Mouse (Mus musculus) hematopoietic multipotent progenitor cell, adult 10-12 weeks (in vitro differentiated cells): ENCODE data around the gene Syce2. TPM values are rescaled to one million over a fixed set of nuclear protein-coding genes. Genes with fewer than 3 reads are reported as not detected.

Experiments
- polyA plus RNA-seq: library from polyadenylated mRNA; stranded (reverse); fragments of >175 nt; gene quantifications from 2 replicates; pipeline ENCODE4 v1.2.3, GENCODE M21; 2012; ENCODE audit warnings: low replicate concordance

Syce2 gene
- 12.7 and 13.2 TPM in 2 replicates for polyA plus RNA-seq

DNA sequence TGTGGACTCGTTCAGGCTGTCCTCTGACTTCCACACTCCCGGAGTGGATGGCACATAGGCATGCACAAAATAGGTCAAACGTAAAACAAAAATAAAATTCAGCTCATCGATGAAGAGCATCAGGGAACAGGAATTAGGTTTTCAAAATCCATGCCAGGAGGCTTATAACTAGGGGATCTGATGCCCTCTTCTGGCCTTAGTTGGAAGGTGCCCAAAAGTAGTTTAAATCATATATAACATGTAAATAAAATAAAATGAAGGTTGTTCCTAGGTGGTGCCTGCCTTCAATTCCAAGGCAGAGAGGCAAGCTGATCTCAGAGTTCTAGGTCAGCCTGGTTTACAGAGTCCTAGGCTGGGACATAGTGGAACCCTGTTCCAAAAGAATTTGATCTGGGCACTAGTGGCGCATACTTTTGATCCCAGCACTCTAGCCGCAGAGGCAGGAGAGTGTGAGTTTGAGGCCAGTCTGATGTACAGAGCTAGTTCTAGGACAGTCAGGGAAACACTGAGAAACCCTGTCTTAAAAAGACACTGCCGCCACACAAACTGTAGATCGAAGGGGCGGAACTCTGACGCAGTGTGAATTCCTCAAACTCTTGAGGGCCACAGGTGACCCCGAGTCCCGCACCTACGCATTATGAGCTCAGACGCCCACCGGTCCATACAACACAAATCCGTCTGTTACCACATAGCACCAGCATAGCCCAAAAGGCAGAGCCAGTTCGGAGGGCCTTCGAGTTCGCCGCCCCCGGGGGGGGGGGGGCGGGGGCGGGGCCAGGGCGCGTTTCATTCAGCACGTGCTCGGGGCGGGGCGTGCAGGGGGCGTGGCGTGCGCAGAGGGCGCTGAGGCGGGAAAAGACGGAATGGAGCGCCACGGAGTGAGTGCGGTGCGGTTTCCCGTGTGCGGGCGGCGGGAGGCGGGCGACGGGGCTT is at the start of gene Syce2:
TSS of gene Syce2 (plus strand) at position 736 of the 933 bp plus-strand sequence.

GRCm38 (mm10) chr8:84822723-84823122 is 49.2 kb upstream of the Syce2 start, which contains the start of gene Dand5:
Gene Dand5 (minus strand): TSS chr8:84822823.

GRCm38 (mm10) chr8:84831490-84831889 is 40.4 kb upstream of the Syce2 start, which contains the start of gene Gadd45gip1:
Gene Gadd45gip1 (plus strand): TSS chr8:84831522.

GRCm38 (mm10) chr8:84840248-84840999 is 31.5 kb upstream of the Syce2 start, which contains the start of gene Rad23a:
Gene Rad23a (minus strand): TSS chr8:84840665.

DNA sequence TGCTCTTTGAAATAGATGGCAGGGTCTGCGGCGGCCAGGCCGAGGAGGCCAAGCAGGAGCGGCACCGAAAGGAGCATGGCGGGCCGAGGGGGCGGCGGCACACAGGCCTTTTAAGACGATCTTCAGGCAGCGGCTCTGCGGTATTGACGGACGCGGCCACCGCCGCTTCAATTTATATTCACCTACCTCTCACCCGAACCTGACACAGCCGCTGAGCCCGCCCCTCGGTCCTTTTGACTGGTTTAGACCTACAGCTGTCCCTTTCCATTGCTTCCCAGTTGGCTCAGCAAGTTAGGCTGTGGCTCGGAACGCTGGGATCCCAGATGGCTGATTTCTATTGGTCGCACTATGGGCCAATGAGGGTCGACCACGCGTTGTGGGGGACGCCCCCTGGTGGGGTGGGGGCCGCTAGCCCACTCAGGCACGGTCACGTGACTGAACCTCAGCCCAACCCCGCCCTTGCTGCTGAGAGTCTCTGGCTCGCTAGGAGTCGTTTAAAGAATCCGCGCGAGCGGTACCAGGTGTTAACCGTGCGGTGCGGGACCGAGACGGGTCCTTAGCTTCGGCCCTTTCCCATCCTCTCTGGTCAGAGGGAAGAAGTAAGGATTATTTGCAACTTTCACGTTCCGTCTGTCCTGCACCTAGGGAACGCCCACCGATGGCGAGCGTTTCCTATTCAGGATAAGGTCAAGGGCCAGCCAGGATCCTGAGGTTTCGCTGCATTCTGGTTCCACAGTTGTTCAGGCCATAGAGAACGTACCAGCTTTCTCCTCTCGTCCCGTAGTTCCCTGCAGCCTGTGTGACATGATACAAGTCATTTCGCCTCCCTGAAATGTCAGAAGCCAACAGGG is 25.0 kb upstream of the Syce2 start, which contains the start of gene Calr:
TSS of gene Calr (minus strand) at position 213 of the 851 bp plus-strand sequence.

GRCm38 (mm10) chr8:84856864-84857441 is 15.0 kb upstream of the Syce2 start, which contains the start of gene Farsa:
Gene Farsa (plus strand): TSS chr8:84856989.

DNA sequence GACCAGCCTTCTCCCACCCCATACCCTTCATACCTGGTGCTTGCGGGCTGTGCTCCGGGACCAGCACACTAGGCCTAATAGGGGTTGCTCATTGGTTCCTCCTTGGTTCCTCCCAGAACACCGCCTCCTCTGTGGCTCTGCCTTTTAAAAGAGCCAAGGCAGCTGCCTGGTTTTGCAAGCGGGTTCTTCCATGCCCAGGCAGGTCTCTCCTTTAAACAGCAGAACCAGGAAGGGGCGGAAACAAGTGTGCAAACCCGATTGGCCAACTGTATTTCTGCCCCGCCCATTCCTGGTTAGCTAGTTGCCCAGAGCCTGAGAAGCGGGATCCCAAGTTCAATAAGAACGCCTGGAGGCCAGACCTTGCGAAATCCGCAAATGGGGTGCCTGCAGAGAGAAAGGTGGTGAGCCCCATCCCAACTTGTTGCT is 21.8 kb downstream of the Syce2 start, which contains the start of gene Gcdh:
TSS of gene Gcdh (minus strand) at position 213 of the 426 bp plus-strand sequence.

GRCm38 (mm10) chr8:84901752-84902151 is 29.8 kb downstream of the Syce2 start, which contains the start of gene Klf1:
Gene Klf1 (plus strand): TSS chr8:84901928.

GRCm38 (mm10) chr8:84908421-84909161 is 36.7 kb downstream of the Syce2 start, which contains the start of gene Dnase2a:
Gene Dnase2a (plus strand): TSS chr8:84908560.

GRCm38 (mm10) chr8:84936962-84937546 is 65.1 kb downstream of the Syce2 start, which contains the start of gene Mast1:
Gene Mast1 (minus strand): TSS chr8:84937359.

Other genes starting within 250 kb of the Syce2 start
- gene Ier2, start 209.3 kb upstream of the Syce2 start, polyA plus RNA-seq = 110 and 415 TPM in 2 replicates
- 148 and 293 TPM in 2 replicates for gene Trmt1, start 185.8 kb upstream of the Syce2 start, polyA plus RNA-seq
- 94.0 and 104 TPM in 2 replicates for gene Nacc1, start 184.2 kb upstream of the Syce2 start, polyA plus RNA-seq
- 180 and 253 TPM in 2 replicates for gene Lyl1, start 170.7 kb upstream of the Syce2 start, polyA plus RNA-seq
- gene G430095P16Rik, start 149.1 kb upstream of the Syce2 start, polyA plus RNA-seq = 24.7 and 29.3 TPM in 2 replicates
- 27.0 and 31.4 TPM in 2 replicates for gene Nfix, start 71.8 kb upstream of the Syce2 start, polyA plus RNA-seq
- 1.8 and 2.7 TPM in 2 replicates for gene Dand5, start 49.3 kb upstream of the Syce2 start, polyA plus RNA-seq
- 27.9 and 40.8 TPM in 2 replicates for gene Gadd45gip1, start 40.6 kb upstream of the Syce2 start, polyA plus RNA-seq
- 457 and 479 TPM in 2 replicates for gene Rad23a, start 31.4 kb upstream of the Syce2 start, polyA plus RNA-seq
- 286 and 333 TPM in 2 replicates for gene Calr, start 25.2 kb upstream of the Syce2 start, polyA plus RNA-seq
- 28.3 and 50.1 TPM in 2 replicates for gene Farsa, start 15.1 kb upstream of the Syce2 start, polyA plus RNA-seq
- 22.8 and 49.5 TPM in 2 replicates for gene Gcdh, start 21.8 kb downstream of the Syce2 start, polyA plus RNA-seq
- gene Klf1, start 29.8 kb downstream of the Syce2 start, polyA plus RNA-seq = 15.8 and 107 TPM in 2 replicates
- 13.7 and 72.9 TPM in 2 replicates for gene Dnase2a, start 36.4 kb downstream of the Syce2 start, polyA plus RNA-seq
- gene Mast1, start 65.2 kb downstream of the Syce2 start, polyA plus RNA-seq = 1.4 and 2.3 TPM in 2 replicates
- not detected in 2 replicates for gene Rtbdn, start 74.9 kb downstream of the Syce2 start, polyA plus RNA-seq
- not detected in 2 replicates for gene Gm49661, start 97.3 kb downstream of the Syce2 start, polyA plus RNA-seq
- gene Prdx2, start 97.5 kb downstream of the Syce2 start, polyA plus RNA-seq = 10.7 and 94.5 TPM in 2 replicates
- gene Rnaseh2a, start 97.7 kb downstream of the Syce2 start, polyA plus RNA-seq = 196 and 282 TPM in 2 replicates
- 324 and 1,538 TPM in 2 replicates for gene Junb, start 106.6 kb downstream of the Syce2 start, polyA plus RNA-seq
- 6.5 and 8.4 TPM in 2 replicates for gene Hook2, start 118.5 kb downstream of the Syce2 start, polyA plus RNA-seq
- gene Best2, start 142.4 kb downstream of the Syce2 start, polyA plus RNA-seq = not detected in 2 replicates
- gene Asna1, start 153.2 kb downstream of the Syce2 start, polyA plus RNA-seq = 55.1 and 111 TPM in 2 replicates
- gene Trir, start 154.7 kb downstream of the Syce2 start, polyA plus RNA-seq = 260 and 442 TPM in 2 replicates
- 9.5 and 12.9 TPM in 2 replicates for gene Tnpo2, start 164.8 kb downstream of the Syce2 start, polyA plus RNA-seq
- gene Fbxw9, start 187.9 kb downstream of the Syce2 start, polyA plus RNA-seq = 20.6 and 23.5 TPM in 2 replicates
- gene Gm5741, start 195.9 kb downstream of the Syce2 start, polyA plus RNA-seq = 1.1 TPM in 1 of 2 replicates, not detected in the other
- 31.6 and 110 TPM in 2 replicates for gene Dhps, start 199.6 kb downstream of the Syce2 start, polyA plus RNA-seq
- gene Wdr83os, start 208.6 kb downstream of the Syce2 start, polyA plus RNA-seq = 5.6 and 16.3 TPM in 2 replicates
- 8.9 and 19.5 TPM in 2 replicates for gene Wdr83, start 209.2 kb downstream of the Syce2 start, polyA plus RNA-seq
- gene Man2b1, start 211.2 kb downstream of the Syce2 start, polyA plus RNA-seq = 27.4 and 79.7 TPM in 2 replicates